Mouse (Mus musculus): Measurements from ENCODE around the gene Olfr1337. TPM values are rescaled to one million over a fixed set of nuclear protein-coding genes. Genes with fewer than 3 reads are reported as not detected.
A peak's percentile ranks its signal among the peaks of the same experiment; 100 is the strongest.
"Not testable (repeated sequence)": the region's sequence is repeated elsewhere in the genome, so short reads cannot be mapped to it uniquely, and the experiment has no call there.

The Olfr1337 gene
- polyA plus RNA-seq (2014; fragmentation: Nextera tagmentation; extraction: Ambion mirVana), result not detected in 2 replicates

- H3K27me3 ChIP-seq (ENCODE audit: control insufficient read depth, insufficient read depth, low read length), result no peaks in the 10 kb centered on the region
- no peak within 1 kb of the TSS for H3K27ac ChIP-seq (ENCODE audit: low read depth, low read length)
- no peak within 1 kb of the TSS for H3K4me2 ChIP-seq (ENCODE audit: low read depth, low read length, severe bottlenecking)
- 81% methylated on average over 2 of the region's 2 CpGs for WGBS
- ATAC-seq (replicated peaks; ENCODE audit: low FRiP score), result no peak
- no peak within 1 kb of the TSS for H3K4me3 ChIP-seq (ENCODE audit: low read depth, low read length)
- H3K9me3 ChIP-seq (ENCODE audit: control insufficient read depth, low read length), result no peaks in the 10 kb centered on the region
- H3K9ac ChIP-seq (ENCODE audit: low read length), result no peak within 1 kb of the TSS
- H3K36me3 ChIP-seq (ENCODE audit: control insufficient read depth, insufficient read depth, low read length), result no peaks in the 10 kb centered on the region
- no peak for DNase-seq (ENCODE audit: low spot score)
- H3K4me1 ChIP-seq (replicated peaks; ENCODE audit: control insufficient read depth, insufficient read depth, low read length), result no peaks in the 10 kb centered on the region
Measured at GRCm38 (mm10) chr4:118782486-118782885, at the start of gene Olfr1337. Gene Olfr1337 (minus strand): TSS chr4:118782586.

DNA sequence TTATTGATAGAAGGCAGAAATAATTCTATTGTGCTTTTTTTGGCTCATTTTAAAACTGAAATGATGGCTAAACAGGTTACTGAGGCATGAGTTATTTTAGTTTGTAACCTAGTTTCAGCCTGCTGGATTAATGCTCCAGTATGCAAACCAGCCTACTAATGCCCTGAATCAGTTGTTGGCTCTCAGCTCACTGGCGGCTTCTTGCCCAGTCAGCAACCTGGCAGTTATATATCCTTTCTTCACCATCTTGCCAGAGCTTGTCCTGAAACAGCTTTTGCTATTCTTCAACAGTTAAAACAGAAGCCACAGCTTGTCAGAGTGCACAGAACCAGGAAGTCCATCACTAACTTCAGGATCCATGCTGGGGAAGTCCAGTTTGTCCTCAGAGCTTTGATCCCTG is 36.5 kb upstream of the Olfr1337 start:
- Histone ChIP-seq H3K27me3 (ENCODE audit: control insufficient read depth, insufficient read depth, low read length) (no peaks in the 10 kb centered on the region), H3K27ac (ENCODE audit: low read depth, low read length) (no peak overlapping the region), H3K4me1 (replicated peaks; ENCODE audit: control insufficient read depth, insufficient read depth, low read length) (no peaks in the 10 kb centered on the region), H3K9me3 (ENCODE audit: control insufficient read depth, low read length) (no peaks in the 10 kb centered on the region), H3K36me3 (ENCODE audit: control insufficient read depth, insufficient read depth, low read length) (no peaks in the 10 kb centered on the region), H3K4me2 (ENCODE audit: low read depth, low read length, severe bottlenecking) (no peak overlapping the region), H3K4me3 (ENCODE audit: low read depth, low read length) (no peak overlapping the region), H3K9ac (ENCODE audit: low read length) (no peak overlapping the region)
- DNase-seq (ENCODE audit: low spot score) (no peak), ATAC-seq (replicated peaks; ENCODE audit: low FRiP score) (no peak)
- whole genome bisulfite sequencing, result 92% methylated on average over 1 of the region's 1 CpGs

DNA sequence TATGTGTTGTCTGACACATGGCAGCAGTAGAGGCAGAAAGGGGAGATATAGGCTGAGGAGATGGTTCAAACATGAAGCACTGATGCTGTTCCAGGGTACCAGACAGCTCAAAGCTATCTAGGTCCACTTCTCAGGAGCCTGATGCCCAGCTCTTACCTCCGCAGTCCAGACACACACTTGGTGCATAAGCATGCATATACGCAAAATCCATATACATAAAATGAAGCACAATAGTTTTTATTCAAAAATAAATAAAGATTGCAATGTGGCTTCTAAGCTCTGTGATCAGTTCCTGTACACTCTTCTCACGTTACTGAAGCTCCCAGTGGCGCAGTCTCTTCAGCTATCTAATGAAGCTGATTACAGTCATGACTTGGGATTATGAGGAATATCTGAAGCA is 27.5 kb upstream of the Olfr1337 start, which contains the start of gene Olfr1335:
TSS of gene Olfr1335 (minus strand) at position 101 of the 400 bp plus-strand sequence.
- no peak for ATAC-seq (replicated peaks; ENCODE audit: low FRiP score)
- no peak within 1 kb of the TSS for H3K9ac ChIP-seq (ENCODE audit: low read length)
- no peak for DNase-seq (ENCODE audit: low spot score)
- no peak within 1 kb of the TSS for H3K4me2 ChIP-seq (ENCODE audit: low read depth, low read length, severe bottlenecking)
- H3K27me3 ChIP-seq (ENCODE audit: control insufficient read depth, insufficient read depth, low read length), result no peaks in the 10 kb centered on the region
- H3K27ac ChIP-seq (ENCODE audit: low read depth, low read length), result no peak within 1 kb of the TSS
- H3K4me3 ChIP-seq (ENCODE audit: low read depth, low read length), result no peak within 1 kb of the TSS
- WGBS, result 94% methylated on average over 4 of the region's 4 CpGs
- H3K4me1 ChIP-seq (replicated peaks; ENCODE audit: control insufficient read depth, insufficient read depth, low read length), result no peaks in the 10 kb centered on the region
- H3K9me3 ChIP-seq (ENCODE audit: control insufficient read depth, low read length), result no peaks in the 10 kb centered on the region
- no peaks in the 10 kb centered on the region for H3K36me3 ChIP-seq (ENCODE audit: control insufficient read depth, insufficient read depth, low read length)

GRCm38 (mm10) chr4:118792796-118793195 is 10.4 kb upstream of the Olfr1337 start:
- H3K4me1 ChIP-seq (replicated peaks; ENCODE audit: control insufficient read depth, insufficient read depth, low read length); H3K9me3 ChIP-seq (ENCODE audit: control insufficient read depth, low read length); H3K27ac ChIP-seq (ENCODE audit: low read depth, low read length); H3K4me3 ChIP-seq (ENCODE audit: low read depth, low read length); ATAC-seq (replicated peaks; ENCODE audit: low FRiP score); H3K27me3 ChIP-seq (ENCODE audit: control insufficient read depth, insufficient read depth, low read length); H3K4me2 ChIP-seq (ENCODE audit: low read depth, low read length, severe bottlenecking); H3K9ac ChIP-seq (ENCODE audit: low read length); H3K36me3 ChIP-seq (ENCODE audit: control insufficient read depth, insufficient read depth, low read length); DNase-seq (ENCODE audit: low spot score): not testable (repeated sequence)

DNA sequence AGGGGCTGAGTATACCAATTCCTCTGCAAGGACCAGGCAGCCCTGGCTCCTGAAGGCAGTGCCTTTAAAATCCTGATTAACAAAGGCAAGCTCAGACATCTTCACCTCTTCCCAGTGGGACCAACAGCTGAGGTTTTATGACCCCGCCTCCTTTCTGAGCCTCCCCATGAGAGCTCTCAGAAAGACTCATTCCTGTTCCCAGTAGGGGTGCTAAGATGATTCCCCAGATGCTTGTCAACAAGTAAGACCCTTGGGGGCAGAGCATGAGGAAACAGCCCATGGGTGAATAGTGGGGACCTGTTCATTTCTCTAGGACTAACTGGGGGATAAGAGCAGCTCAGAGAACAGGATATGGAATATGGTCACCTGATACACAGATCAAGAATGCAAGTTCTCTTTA is 23.7 kb downstream of the Olfr1337 start, which contains the start of gene Olfr1338:
TSS of gene Olfr1338 (minus strand) at position 101 of the 400 bp plus-strand sequence.
- no peak within 1 kb of the TSS for H3K9ac ChIP-seq (ENCODE audit: low read length)
- no peaks in the 10 kb centered on the region for H3K36me3 ChIP-seq (ENCODE audit: control insufficient read depth, insufficient read depth, low read length)
- no peaks in the 10 kb centered on the region for H3K4me1 ChIP-seq (replicated peaks; ENCODE audit: control insufficient read depth, insufficient read depth, low read length)
- no peak for ATAC-seq (replicated peaks; ENCODE audit: low FRiP score)
- H3K4me3 ChIP-seq (ENCODE audit: low read depth, low read length), result no peak within 1 kb of the TSS
- DNase-seq (ENCODE audit: low spot score), result no peak
- H3K27ac ChIP-seq (ENCODE audit: low read depth, low read length), result no peak within 1 kb of the TSS
- no peak within 1 kb of the TSS for H3K4me2 ChIP-seq (ENCODE audit: low read depth, low read length, severe bottlenecking)
- H3K9me3 ChIP-seq (ENCODE audit: control insufficient read depth, low read length), result no peaks in the 10 kb centered on the region
- 77% methylated on average over 1 of the region's 1 CpGs for WGBS
- H3K27me3 ChIP-seq (ENCODE audit: control insufficient read depth, insufficient read depth, low read length), result no peaks in the 10 kb centered on the region

DNA sequence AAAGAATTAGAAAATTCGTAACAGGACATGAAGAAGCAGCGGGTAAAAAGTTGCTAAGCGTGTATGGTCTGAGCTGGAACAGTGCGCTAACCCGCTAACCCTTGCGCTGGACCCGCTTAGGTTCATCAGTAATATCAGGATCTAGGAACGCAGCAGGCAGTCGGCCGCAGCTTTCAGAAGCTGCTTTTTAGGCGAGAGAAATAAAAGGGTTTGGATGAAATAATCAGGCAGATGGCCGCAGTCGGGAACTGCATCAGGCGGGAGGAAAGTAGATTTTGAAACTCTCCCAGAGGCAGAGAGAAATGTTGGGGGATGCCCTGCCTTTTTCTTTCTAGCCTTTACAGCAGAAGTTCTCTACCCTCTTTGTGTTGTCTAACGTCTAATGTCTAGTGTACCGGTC is 40.5 kb downstream of the Olfr1337 start:
- no peak overlapping the region for H3K27ac ChIP-seq (ENCODE audit: low read depth, low read length)
- no peaks in the 10 kb centered on the region for H3K9me3 ChIP-seq (ENCODE audit: control insufficient read depth, low read length)
- ATAC-seq (replicated peaks; ENCODE audit: low FRiP score) (no peak), DNase-seq (ENCODE audit: low spot score) (no peak)
- no peak overlapping the region for H3K9ac ChIP-seq (ENCODE audit: low read length)
- 3% methylated on average over 16 of the region's 16 CpGs for WGBS
- no peaks in the 10 kb centered on the region for H3K36me3 ChIP-seq (ENCODE audit: control insufficient read depth, insufficient read depth, low read length)
- H3K4me2 ChIP-seq (ENCODE audit: low read depth, low read length, severe bottlenecking), result 0 out of 2 replicates have a peak overlapping the region, but pooled peaks have one; percentile 24
- peaks cover 4% of the 10 kb centered on the region; the same call in 1 of the 2 replicates for H3K27me3 ChIP-seq (ENCODE audit: control insufficient read depth, insufficient read depth, low read length)
- H3K4me1 ChIP-seq (replicated peaks; ENCODE audit: control insufficient read depth, insufficient read depth, low read length), result no peaks in the 10 kb centered on the region
- H3K4me3 ChIP-seq (ENCODE audit: low read depth, low read length), result no peak overlapping the region

GRCm38 (mm10) chr4:118740988-118741698 is 41.2 kb downstream of the Olfr1337 start:
- DNase-seq (ENCODE audit: low spot score) (no peak), ATAC-seq (replicated peaks; ENCODE audit: low FRiP score) (no peak)
- 4% methylated on average over 11 of the region's 11 CpGs for WGBS

DNA sequence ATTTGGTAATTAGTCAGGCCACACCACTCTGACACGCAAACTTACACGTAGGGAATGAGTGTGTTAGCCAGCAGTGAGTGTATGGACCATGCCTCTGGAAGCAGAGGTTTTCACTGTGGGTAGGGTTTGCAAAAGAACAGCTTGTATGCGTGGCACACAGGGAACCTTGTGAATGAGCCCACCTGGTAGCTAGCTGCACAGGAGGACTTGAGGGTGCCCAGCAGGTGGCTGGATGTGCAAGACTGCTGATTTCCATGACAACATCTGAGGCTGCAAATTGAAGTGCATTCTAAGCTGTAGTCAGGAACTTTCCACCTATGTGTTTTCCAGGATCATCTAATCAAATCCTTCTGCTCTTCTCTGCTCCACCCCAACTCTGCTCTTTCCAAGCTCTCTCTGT is 42.8 kb downstream of the Olfr1337 start:
- WGBS, result 60% methylated on average over 3 of the region's 3 CpGs
- Histone ChIP-seq H3K36me3 (ENCODE audit: control insufficient read depth, insufficient read depth, low read length) (no peaks in the 10 kb centered on the region), H3K27ac (ENCODE audit: low read depth, low read length) (no peak overlapping the region), H3K4me3 (ENCODE audit: low read depth, low read length) (no peak overlapping the region), H3K27me3 (ENCODE audit: control insufficient read depth, insufficient read depth, low read length) (peaks cover 4% of the 10 kb centered on the region; the same call in 1 of the 2 replicates), H3K9me3 (ENCODE audit: control insufficient read depth, low read length) (no peaks in the 10 kb centered on the region), H3K9ac (ENCODE audit: low read length) (no peak overlapping the region), H3K4me1 (replicated peaks; ENCODE audit: control insufficient read depth, insufficient read depth, low read length) (no peaks in the 10 kb centered on the region), H3K4me2 (ENCODE audit: low read depth, low read length, severe bottlenecking) (no peak overlapping the region)
- ATAC-seq (replicated peaks; ENCODE audit: low FRiP score) (no peak), DNase-seq (ENCODE audit: low spot score) (no peak)

More at GRCm38 (mm10) chr4:118740988-118741698, 41.2 kb downstream of the Olfr1337 start:
- Histone ChIP-seq H3K4me1 (replicated peaks; ENCODE audit: control insufficient read depth, insufficient read depth, low read length) (no peaks in the 10 kb centered on the region), H3K36me3 (ENCODE audit: control insufficient read depth, insufficient read depth, low read length) (no peaks in the 10 kb centered on the region), H3K9me3 (ENCODE audit: control insufficient read depth, low read length) (no peaks in the 10 kb centered on the region), H3K4me3 (ENCODE audit: low read depth, low read length) (no peak overlapping the region), H3K9ac (ENCODE audit: low read length) (no peak overlapping the region), H3K27ac (ENCODE audit: low read depth, low read length) (no peak overlapping the region), H3K4me2 (ENCODE audit: low read depth, low read length, severe bottlenecking) (no peak overlapping the region), H3K27me3 (ENCODE audit: control insufficient read depth, insufficient read depth, low read length) (peaks cover 4% of the 10 kb centered on the region; the same call in 1 of the 2 replicates)

DNA sequence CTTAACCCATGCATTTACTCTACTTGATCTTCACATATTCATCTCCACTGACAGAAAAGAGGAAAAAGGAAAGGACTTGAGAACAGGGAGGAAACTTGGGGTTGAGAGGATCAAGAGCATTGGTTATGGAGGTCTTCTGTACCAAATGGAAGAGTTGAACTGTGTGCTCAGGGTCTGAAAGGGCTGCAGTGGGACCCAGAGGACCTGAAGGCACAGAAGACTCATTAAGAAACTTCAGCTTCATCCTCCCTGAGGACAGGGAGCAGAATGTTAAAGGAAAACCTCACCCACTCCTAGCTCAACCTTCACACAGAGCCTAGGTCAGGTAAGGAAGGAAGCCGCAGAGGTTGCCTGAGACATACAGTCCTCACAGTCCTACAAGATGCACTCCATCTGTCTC is 50.5 kb downstream of the Olfr1337 start, which contains the start of gene Olfr1339:
TSS of gene Olfr1339 (plus strand) at position 301 of the 400 bp plus-strand sequence.
- 91% methylated on average over 1 of the region's 1 CpGs for WGBS
- no peak for ATAC-seq (replicated peaks; ENCODE audit: low FRiP score)
- Histone ChIP-seq H3K27ac (ENCODE audit: low read depth, low read length) (no peak within 1 kb of the TSS), H3K36me3 (ENCODE audit: control insufficient read depth, insufficient read depth, low read length) (no peaks in the 10 kb centered on the region), H3K9me3 (ENCODE audit: control insufficient read depth, low read length) (no peaks in the 10 kb centered on the region), H3K4me2 (ENCODE audit: low read depth, low read length, severe bottlenecking) (no peak within 1 kb of the TSS), H3K4me3 (ENCODE audit: low read depth, low read length) (no peak within 1 kb of the TSS), H3K9ac (ENCODE audit: low read length) (no peak within 1 kb of the TSS), H3K27me3 (ENCODE audit: control insufficient read depth, insufficient read depth, low read length) (no peaks in the 10 kb centered on the region), H3K4me1 (replicated peaks; ENCODE audit: control insufficient read depth, insufficient read depth, low read length) (no peaks in the 10 kb centered on the region)
- no peak for DNase-seq (ENCODE audit: low spot score)
